Mouse (Mus musculus): ENCODE measurements around the gene Krtap6-2. TPM values are rescaled to one million over a fixed set of nuclear protein-coding genes. Genes with fewer than 3 reads are reported as not detected.
A peak's percentile ranks its signal among the peaks of the same experiment; 100 is the strongest.

The Krtap6-2 gene
- total RNA-seq (2021) (not detected), polyA plus RNA-seq (2012; rRNA removed) (not detected in 2 replicates)
- long read RNA-seq = 0 reads

- no peak for DNase-seq
Observed at GRCm38 (mm10) chr16:89420011-89420410, at the start of gene Krtap6-2. TSS of gene Krtap6-2 (minus strand) at chr16:89420111.

GRCm38 (mm10) chr16:89461189-89461588, 41.3 kb upstream of the Krtap6-2 start:
- DNase-seq = no peak

- no peak for DNase-seq
Observed at GRCm38 (mm10) chr16:89429586-89429985, 9.7 kb upstream of the Krtap6-2 start.

- DNase-seq = no peak
Observed at GRCm38 (mm10) chr16:89425310-89425709, 5.4 kb upstream of the Krtap6-2 start.

GRCm38 (mm10) chr16:89416311-89416710, 3.6 kb downstream of the Krtap6-2 start:
- DNase-seq = peak; percentile 63

GRCm38 (mm10) chr16:89410345-89411068, 9.4 kb downstream of the Krtap6-2 start:
- DNase-seq = no peak

GRCm38 (mm10) chr16:89403768-89404167, 16.1 kb downstream of the Krtap6-2 start, which contains the start of gene Krtap21-1:
TSS of gene Krtap21-1 (minus strand) at chr16:89403868.
- no peak for DNase-seq

- DNase-seq = no peak
Observed at GRCm38 (mm10) chr16:89372734-89373461, 47.0 kb downstream of the Krtap6-2 start.

Other genes starting within 250 kb of the Krtap6-2 start
- not detected for gene 1110057P08Rik, start 245.4 kb downstream of the Krtap6-2 start, total RNA-seq (2021)
- not detected in 2 replicates for gene 1110057P08Rik, start 245.4 kb downstream of the Krtap6-2 start, polyA plus RNA-seq (2012; rRNA removed)
- gene Krtap20-2, start 214.2 kb downstream of the Krtap6-2 start, total RNA-seq (2021) = not detected
- gene Krtap20-2, start 214.2 kb downstream of the Krtap6-2 start, polyA plus RNA-seq (2012; rRNA removed) = not detected in 2 replicates
- not detected for gene Krtap21-1, start 16.2 kb downstream of the Krtap6-2 start, total RNA-seq (2021)
- gene Krtap21-1, start 16.2 kb downstream of the Krtap6-2 start, polyA plus RNA-seq (2012; rRNA removed) = not detected in 2 replicates
- not detected for gene Krtap8-1, start 67.8 kb upstream of the Krtap6-2 start, total RNA-seq (2021)
- not detected in 2 replicates for gene Krtap8-1, start 67.8 kb upstream of the Krtap6-2 start, polyA plus RNA-seq (2012; rRNA removed)
- gene Krtap7-1, start 88.2 kb upstream of the Krtap6-2 start, total RNA-seq (2021) = not detected
- not detected in 2 replicates for gene Krtap7-1, start 88.2 kb upstream of the Krtap6-2 start, polyA plus RNA-seq (2012; rRNA removed)
- not detected for gene Krtap11-1, start 151.1 kb upstream of the Krtap6-2 start, total RNA-seq (2021)
- not detected in 2 replicates for gene Krtap11-1, start 151.1 kb upstream of the Krtap6-2 start, polyA plus RNA-seq (2012; rRNA removed)